Mouse (Mus musculus) CH12.LX (cell line): ENCODE measurements at regions not wholly inside any gene's neighbourhood (a gene's known extent, or its start where the extent isn't known, plus 50 kb on each side); places are given as distances from the start of the nearest gene placed in this dataset.

Experiments used
- DNase-seq: peaks from one replicate; pipeline ENCODE4 v3.0.0-alpha.2; 2013; ENCODE audit errors: extremely low read depth
- H3K27ac ChIP-seq: 2 replicates; pipeline ENCODE4 v1.5.1; 2012; ENCODE audit warnings: low read depth, mild to moderate bottlenecking, control low read depth, moderate library complexity; ENCODE audit not compliant: insufficient read depth
- H3K27me3 ChIP-seq: replicated peaks from 2 replicates; pipeline ENCODE3; 2012; ENCODE audit warnings: inconsistent platforms
- H3K36me3 ChIP-seq, 2 experiments: replicated peaks in 1 of 2; 2 replicates each; pipeline versions ENCODE3 to v1.6.1; 2012; ENCODE audit warnings: inconsistent platforms in 1 of 2, low read length in 1 of 2, mild to moderate bottlenecking in 1 of 2, mixed read lengths in 1 of 2, moderate library complexity in 1 of 2; ENCODE audit not compliant: control insufficient read depth in 1 of 2, insufficient read depth in 1 of 2
- H3K4me1 ChIP-seq, 2 experiments: 2 replicates each; pipeline ENCODE4 v1.6.1; 2012; ENCODE audit warnings: inconsistent platforms in 1 of 2, moderate library complexity in 1 of 2; ENCODE audit not compliant: insufficient read depth in 2 of 2, control insufficient read depth in 1 of 2
- H3K4me2 ChIP-seq: 2 replicates; pipeline ENCODE4 v1.6.1; 2012; ENCODE audit warnings: low read depth, mild to moderate bottlenecking, control low read depth; ENCODE audit not compliant: poor library complexity, insufficient read depth, severe bottlenecking
- H3K4me3 ChIP-seq, 3 experiments: fragments of 150-350 bp in 1 of 3; sonication (generic) in 1 of 3; replicated peaks in 1 of 3; 2 replicates each; pipeline versions ENCODE3 to v1.5.1; 2011 to 2012; ENCODE audit warnings: low read depth in 2 of 3, low read length in 2 of 3, mild to moderate bottlenecking in 2 of 3, moderate library complexity in 2 of 3, control low read depth in 1 of 3, improper control_type of control experiment in 1 of 3, inconsistent platforms in 1 of 3, mixed read lengths in 1 of 3; ENCODE audit not compliant: poor library complexity in 1 of 3
- H3K79me2 ChIP-seq: replicated peaks from 2 replicates; pipeline ENCODE4 v1.6.1; 2012; ENCODE audit warnings: mild to moderate bottlenecking, moderate library complexity; ENCODE audit not compliant: control insufficient read depth, poor library complexity, insufficient read depth, severe bottlenecking; ENCODE audit errors: extremely low read depth
- H3K9ac ChIP-seq: 2 replicates; pipeline ENCODE4 v1.6.1; 2012; ENCODE audit warnings: low read depth, mild to moderate bottlenecking, control low read depth, moderate library complexity; ENCODE audit not compliant: insufficient read depth
- H3K9me3 ChIP-seq: replicated peaks from 2 replicates; pipeline ENCODE3; 2012; ENCODE audit warnings: low read length, inconsistent platforms, mixed read lengths
- BHLHE40 ChIP-seq: IDR thresholded peaks from 2 replicates; pipeline ENCODE4 v1.6.1; 2011; ENCODE audit warnings: mild to moderate bottlenecking, low read depth, low read length, improper control_type of control experiment
- CHD1 ChIP-seq: IDR thresholded peaks from 2 replicates; pipeline ENCODE4 v1.6.1; 2012; ENCODE audit warnings: low read depth, low read length, improper control_type of control experiment, inconsistent platforms
- CHD2 ChIP-seq: IDR thresholded peaks from 2 replicates; pipeline ENCODE4 v1.6.1; 2011; ENCODE audit warnings: low read length, improper control_type of control experiment
- CTCF ChIP-seq, 2 experiments: IDR thresholded peaks in 1 of 2; conservative IDR thresholded peaks in 1 of 2; 2 replicates each; pipeline ENCODE4 v1.5.1; 2011 to 2012; ENCODE audit warnings: low read depth in 2 of 2, low read length in 2 of 2, improper control_type of control experiment in 1 of 2, inconsistent platforms in 1 of 2, mild to moderate bottlenecking in 1 of 2, moderate library complexity in 1 of 2
- E2F4 ChIP-seq: IDR thresholded peaks from 2 replicates; pipeline ENCODE4 v1.6.1; 2011; ENCODE audit warnings: low read depth, low read length, improper control_type of control experiment; ENCODE audit not compliant: insufficient replicate concordance
- ELF1 ChIP-seq: IDR thresholded peaks from 2 replicates; pipeline ENCODE4 v1.6.1; 2014; ENCODE audit warnings: low read depth, mild to moderate bottlenecking, inconsistent platforms, low read length, improper control_type of control experiment
- EP300 ChIP-seq: IDR thresholded peaks from 2 replicates; pipeline ENCODE4 v1.6.1; 2011; ENCODE audit warnings: low read length, improper control_type of control experiment
- ETS1 ChIP-seq: conservative IDR thresholded peaks from 2 replicates; pipeline ENCODE4 v1.6.1; 2012; ENCODE audit warnings: low read depth, mild to moderate bottlenecking, inconsistent platforms, low read length, improper control_type of control experiment, moderate library complexity
- GABPA ChIP-seq: IDR thresholded peaks from 2 replicates; pipeline ENCODE4 v1.6.1; 2012; ENCODE audit warnings: low read depth, low read length, improper control_type of control experiment, inconsistent platforms; ENCODE audit not compliant: insufficient replicate concordance
- HCFC1 ChIP-seq: IDR thresholded peaks from 2 replicates; pipeline ENCODE4 v1.6.1; 2012; ENCODE audit warnings: low read depth, mild to moderate bottlenecking, inconsistent platforms, low read length, improper control_type of control experiment
- IRF4 ChIP-seq: IDR thresholded peaks from 2 replicates; pipeline ENCODE4 v1.6.1; 2014; ENCODE audit warnings: low read depth, mild to moderate bottlenecking, inconsistent platforms, low read length, improper control_type of control experiment
- JUN ChIP-seq: IDR thresholded peaks from 2 replicates; pipeline ENCODE4 v1.6.1; 2011; ENCODE audit warnings: low read depth, mild to moderate bottlenecking, low read length, improper control_type of control experiment, moderate library complexity; ENCODE audit not compliant: insufficient read depth
- JUND ChIP-seq: conservative IDR thresholded peaks from 2 replicates; pipeline ENCODE4 v1.6.1; 2011; ENCODE audit warnings: low read depth, low read length, improper control_type of control experiment
- KAT2A ChIP-seq: IDR thresholded peaks from 2 replicates; pipeline ENCODE4 v1.6.1; 2012; ENCODE audit warnings: low read length, improper control_type of control experiment, inconsistent platforms; ENCODE audit not compliant: insufficient replicate concordance
- MAFK ChIP-seq: IDR thresholded peaks from 2 replicates; pipeline ENCODE4 v1.6.1; 2011; ENCODE audit warnings: low read length, improper control_type of control experiment; ENCODE audit not compliant: insufficient replicate concordance
- MAX ChIP-seq: IDR thresholded peaks from 2 replicates; pipeline ENCODE4 v1.6.1; 2011; ENCODE audit warnings: low read length, improper control_type of control experiment
- MAZ ChIP-seq: IDR thresholded peaks from 2 replicates; pipeline ENCODE4 v1.6.1; 2012; ENCODE audit warnings: low read depth, mild to moderate bottlenecking, inconsistent platforms, low read length, improper control_type of control experiment, moderate library complexity
- MEF2A ChIP-seq: IDR thresholded peaks from 2 replicates; pipeline ENCODE4 v1.6.1; 2014; ENCODE audit warnings: low read depth, mild to moderate bottlenecking, inconsistent platforms, low read length, improper control_type of control experiment, borderline replicate concordance
- MXI1 ChIP-seq: IDR thresholded peaks from 2 replicates; pipeline ENCODE4 v1.6.1; 2011; ENCODE audit warnings: mild to moderate bottlenecking, low read depth, low read length, improper control_type of control experiment
- MYC ChIP-seq: IDR thresholded peaks from 2 replicates; pipeline ENCODE4 v1.6.1; 2011; ENCODE audit warnings: low read depth, mild to moderate bottlenecking, improper control_type of control experiment, low read length
- NELFE ChIP-seq: IDR thresholded peaks from 2 replicates; pipeline ENCODE4 v1.6.1; 2011; ENCODE audit warnings: low read depth, low read length, improper control_type of control experiment
- NRF1 ChIP-seq: IDR thresholded peaks from 2 replicates; pipeline ENCODE4 v1.6.1; 2014; ENCODE audit warnings: low read depth, mild to moderate bottlenecking, inconsistent platforms, low read length, improper control_type of control experiment, moderate library complexity
- PAX5 ChIP-seq: IDR thresholded peaks from 2 replicates; pipeline ENCODE4 v1.6.1; 2012; ENCODE audit warnings: low read length, inconsistent platforms, mixed read lengths
- POLR2A ChIP-seq: IDR thresholded peaks from 2 replicates; pipeline ENCODE4 v1.6.1; 2011; ENCODE audit warnings: low read depth, mild to moderate bottlenecking, improper control_type of control experiment, low read length
- RAD21 ChIP-seq: IDR thresholded peaks from 2 replicates; pipeline ENCODE4 v1.6.1; 2011; ENCODE audit warnings: low read depth, mild to moderate bottlenecking, low read length, improper control_type of control experiment, moderate library complexity
- SIN3A ChIP-seq: IDR thresholded peaks from 2 replicates; pipeline ENCODE4 v1.6.1; 2012; ENCODE audit warnings: low read length, improper control_type of control experiment, inconsistent platforms
- SMC3 ChIP-seq: IDR thresholded peaks from 2 replicates; pipeline ENCODE4 v1.6.1; 2011; ENCODE audit warnings: low read depth, low read length, improper control_type of control experiment
- TBP ChIP-seq: conservative IDR thresholded peaks from 2 replicates; pipeline ENCODE4 v1.6.1; 2011; ENCODE audit warnings: low read depth, low read length, improper control_type of control experiment
- TCF12 ChIP-seq: IDR thresholded peaks from 2 replicates; pipeline ENCODE4 v1.6.1; 2014; ENCODE audit warnings: low read depth, mild to moderate bottlenecking, inconsistent platforms, low read length, improper control_type of control experiment
- UBTF ChIP-seq: IDR thresholded peaks from 2 replicates; pipeline ENCODE4 v1.6.1; 2012; ENCODE audit warnings: low read depth, mild to moderate bottlenecking, inconsistent platforms, low read length, improper control_type of control experiment, moderate library complexity
- USF1 ChIP-seq: IDR thresholded peaks from 2 replicates; pipeline ENCODE4 v1.6.1; 2014; ENCODE audit warnings: low read depth, mild to moderate bottlenecking, inconsistent platforms, low read length, improper control_type of control experiment
- USF2 ChIP-seq: conservative IDR thresholded peaks from 2 replicates; pipeline ENCODE4 v1.6.1; 2011; ENCODE audit warnings: low read depth, low read length, improper control_type of control experiment
- ZKSCAN1 ChIP-seq: IDR thresholded peaks from 2 replicates; pipeline ENCODE4 v1.6.1; 2012; ENCODE audit warnings: low read depth, inconsistent platforms, low read length, improper control_type of control experiment, borderline replicate concordance
- ZMIZ1 ChIP-seq: IDR thresholded peaks from 2 replicates; pipeline ENCODE4 v1.6.1; 2012; ENCODE audit warnings: low read depth, mild to moderate bottlenecking, inconsistent platforms, low read length, improper control_type of control experiment
- ZNF384 ChIP-seq: IDR thresholded peaks from 2 replicates; pipeline ENCODE4 v1.6.1; 2012; ENCODE audit warnings: low read depth, low read length, improper control_type of control experiment, inconsistent platforms
- dilution Hi-C: fragments of 300-500 bp; cut with MboI; formaldehyde crosslinking; loops from 2 replicates; pipeline ENCODE4 v1.14.3; 2020; ENCODE audit warnings: low sequenced_read_pairs; ENCODE audit not compliant: extremely low pct_unique_long_range_greater_than_20kb, extremely low pct_ligation_motif_present
- in situ Hi-C: fragments of 300-500 bp; cut with MboI; formaldehyde crosslinking; loops from 3 replicates; pipeline ENCODE4 v1.14.3; 2019; ENCODE audit warnings: low sequenced_read_pairs, low pct_ligation_motif_present, low pct_unique_long_range_greater_than_20kb, mixed read lengths

- TF ChIP-seq JUND (peak; percentile 65; the same call in 1 of the 2 replicates), MYC (peak; percentile 98), IRF4 (peak; percentile 82), KAT2A (no peak), HCFC1 (no peak), CHD1 (no peak), ETS1 (peak; percentile 69), MAZ (0 out of 2 replicates have a peak, but pooled peaks have one; percentile 8), TBP (no peak)
Observed at GRCm38 (mm10) chr5:96916897-96917296, 80.6 kb upstream of the Bmp2k start (continued).

GRCm38 (mm10) chr5:96917596-96918258 is 79.8 kb upstream of the Bmp2k start:
- no peaks in the 10 kb centered on the region for H3K27me3 ChIP-seq
- H3K9ac ChIP-seq = peak overlapping the region; percentile 96
- dilution Hi-C loops = no loop called here
- peak overlapping the region in 2 of 3 experiments; percentile 29 to 38 for H3K4me3 ChIP-seq
- H3K27ac ChIP-seq = peak overlapping the region; percentile 94
- H3K4me2 ChIP-seq = peak overlapping the region; percentile 44
- peak; percentile 71 for DNase-seq
- in situ Hi-C loops = loop anchor here (10.0 kb wide), 1 partner anchor 137 kb away; no protein-coding TSS in a partner anchor
- no peaks in the 10 kb centered on the region for H3K36me3 ChIP-seq
- H3K9me3 ChIP-seq = no peaks in the 10 kb centered on the region
- H3K79me2 ChIP-seq = peaks cover 6% of the 10 kb centered on the region
- H3K4me1 ChIP-seq = peaks cover 22 to 60% of the 10 kb centered on the region in 2 experiments
- TF ChIP-seq MEF2A = peak; percentile 71
- peak; percentile 67 for TF ChIP-seq ELF1
- TF ChIP-seq ETS1 = peak; percentile 43; the same call in 1 of the 2 replicates
- TF ChIP-seq JUN = no peak
- 0 out of 2 replicates have a peak, but pooled peaks have one; percentile 71 for TF ChIP-seq TCF12
- TF ChIP-seq KAT2A = no peak
- TF ChIP-seq UBTF = no peak
- peak; percentile 95 for TF ChIP-seq ZNF384
- no peak for TF ChIP-seq E2F4
- no peak for TF ChIP-seq CTCF (conservative IDR thresholded peaks at IDR 0.05 in 1 of 2, IDR thresholded peaks at IDR 0.05 in 1 of 2; ENCODE audit: low read depth in 2 of 2, low read length in 2 of 2)
- no peak for TF ChIP-seq NRF1
- TF ChIP-seq SIN3A = peak; percentile 44
- peak; percentile 82 for TF ChIP-seq MAFK
- TF ChIP-seq MAZ = no peak
- TF ChIP-seq ZMIZ1 = no peak
- no peak for TF ChIP-seq GABPA
- peak; percentile 10 for TF ChIP-seq RAD21
- TF ChIP-seq BHLHE40 = peak; percentile 79
- peak; percentile 39; the same call in 1 of the 2 replicates for TF ChIP-seq JUND
- TF ChIP-seq CHD2 = peak; percentile 91
- TF ChIP-seq CHD1 = peak; percentile 82
- TF ChIP-seq POLR2A = peak; percentile 46; the same call in 1 of the 2 replicates
- TF ChIP-seq MXI1 = peak; percentile 82
- TF ChIP-seq ZKSCAN1 = no peak
- TF ChIP-seq PAX5 = no peak
- TF ChIP-seq USF1 = no peak
- 0 out of 2 replicates have a peak, but pooled peaks have one; percentile 47 for TF ChIP-seq EP300
- peak; percentile 33 for TF ChIP-seq SMC3
- TF ChIP-seq MYC = peak; percentile 80
- no peak for TF ChIP-seq USF2
- peak; percentile 40 for TF ChIP-seq HCFC1
- peak; percentile 27; the same call in 1 of the 2 replicates for TF ChIP-seq NELFE
- TF ChIP-seq IRF4 = peak; percentile 79
- TF ChIP-seq MAX = peak; percentile 62; the same call in 1 of the 2 replicates
